Comparison of ENCODE assay signal across 8 mouse cellular contexts in the genomic region with DNA sequence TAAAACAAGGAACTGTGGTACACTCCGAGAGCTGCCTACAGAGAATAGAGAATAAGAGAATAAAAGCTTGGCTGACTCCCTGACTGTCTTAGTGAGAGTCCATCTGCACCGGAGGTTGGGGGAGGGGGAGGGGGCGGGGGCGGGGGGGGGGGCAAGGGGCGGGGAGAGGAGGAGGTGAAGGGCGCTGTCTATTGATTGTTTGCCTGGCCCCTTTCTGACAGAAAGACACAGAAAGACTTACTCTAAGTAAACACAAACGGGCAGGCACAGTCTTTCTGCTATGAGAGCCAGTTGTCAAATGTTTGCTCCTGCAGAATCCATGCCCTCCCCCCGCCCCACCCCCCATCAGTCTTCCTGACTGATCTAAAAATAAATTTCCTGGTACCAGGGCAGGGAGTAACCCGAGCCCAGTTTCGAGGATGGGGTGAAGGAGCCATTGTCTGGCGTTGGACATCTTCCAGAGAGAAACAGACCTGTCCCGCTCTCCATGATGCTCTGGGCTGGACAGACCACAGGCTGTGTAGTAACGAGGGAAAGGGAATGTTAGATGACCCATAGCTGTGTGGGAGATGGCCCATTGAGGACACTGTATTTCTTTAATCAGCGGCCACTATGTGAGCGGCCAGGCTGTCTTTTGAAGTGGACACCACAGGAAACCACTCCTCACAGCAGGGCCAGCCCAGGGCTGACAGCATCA.
DNase-seq lines count a peak whose midpoint lies in the region; ATAC-seq and TF ChIP-seq lines count a peak whose summit lies in the region.

No protein-coding gene starts in this region.

- 2% methylated on average over 13 of the region's 15 CpGs for whole genome bisulfite sequencing in forebrain, embryonic 10.5 days
- WGBS in kidney, embryonic 15.5 days: under 1% methylated on average over 11 of the region's 15 CpGs
- 1% methylated on average over 10 of the region's 15 CpGs for WGBS in midbrain, embryonic 13.5 days

- no peak overlapping the region for H3K9ac ChIP-seq in kidney, embryonic 15.5 days
- H3K9ac ChIP-seq in midbrain, embryonic 13.5 days (replicated peaks): no peak overlapping the region

- no peak for DNase-seq in left cerebral cortex, adult 2 months (ENCODE audit: extremely low spot score in 1 of 2, low spot score in 2 of 2)
- DNase-seq in left cerebral cortex, adult 18-20 months (ENCODE audit: low spot score in 2 of 2): no peak
- DNase-seq in forebrain, embryonic 10.5 days (ENCODE audit: extremely low spot score, low spot score): peak; percentile 43
- no peak for DNase-seq in left cerebral cortex, adult 9 months (ENCODE audit: low spot score in 2 of 2)
- no peak for DNase-seq in layer of hippocampus, postnatal 10 days (ENCODE audit: low spot score in 2 of 2)

- peak overlapping the region; percentile 52 for H3K4me2 ChIP-seq in kidney, embryonic 15.5 days
- H3K4me2 ChIP-seq in midbrain, embryonic 13.5 days (replicated peaks): peak overlapping the region; percentile 40

- intact Hi-C loops in left cerebral cortex, adult 2 months (cut with DNase I): no loop called here

- no peak for TF ChIP-seq CTCF in left cerebral cortex, adult 2 months (IDR thresholded peaks at IDR 0.05)

- no peaks in the 10 kb centered on the region for H3K9me3 ChIP-seq in forebrain, embryonic 10.5 days
- H3K9me3 ChIP-seq in kidney, embryonic 15.5 days (replicated peaks): no peaks in the 10 kb centered on the region
- H3K9me3 ChIP-seq in midbrain, embryonic 13.5 days: no peaks in the 10 kb centered on the region

- H3K27me3 ChIP-seq in forebrain, embryonic 10.5 days (ENCODE audit: poor library complexity, severe bottlenecking): no peaks in the 10 kb centered on the region
- no peaks in the 10 kb centered on the region for H3K27me3 ChIP-seq in kidney, embryonic 15.5 days
- H3K27me3 ChIP-seq in midbrain, embryonic 13.5 days: no peaks in the 10 kb centered on the region

- H3K36me3 ChIP-seq in forebrain, embryonic 10.5 days (replicated peaks): no peaks in the 10 kb centered on the region
- H3K36me3 ChIP-seq in kidney, embryonic 15.5 days: no peaks in the 10 kb centered on the region
- H3K36me3 ChIP-seq in midbrain, embryonic 13.5 days: no peaks in the 10 kb centered on the region

- ATAC-seq in kidney, embryonic 15.5 days (replicated peaks; ENCODE audit: low FRiP score): peak; percentile 90
- peak; percentile 69 for ATAC-seq in midbrain, embryonic 13.5 days
- no peak for ATAC-seq in erythroblast, adult 5-6 weeks (replicated peaks; ENCODE audit: low FRiP score, poor library complexity, severe bottlenecking)

- no peak overlapping the region for H3K4me3 ChIP-seq in left cerebral cortex, adult 2 months
- peak overlapping the region; percentile 35 for H3K4me3 ChIP-seq in forebrain, embryonic 10.5 days
- H3K4me3 ChIP-seq in kidney, embryonic 15.5 days (replicated peaks): no peak overlapping the region; the same call in 1 of the 2 replicates
- no peak overlapping the region for H3K4me3 ChIP-seq in midbrain, embryonic 13.5 days (replicated peaks)

- peak overlapping the region; percentile 65; the same call in 1 of the 2 replicates for H3K27ac ChIP-seq in left cerebral cortex, adult 2 months
- peak overlapping the region; percentile 85 for H3K27ac ChIP-seq in forebrain, embryonic 10.5 days
- H3K27ac ChIP-seq in kidney, embryonic 15.5 days: peak overlapping the region; percentile 68
- peak overlapping the region; percentile 91 for H3K27ac ChIP-seq in midbrain, embryonic 13.5 days

- peaks cover 51% of the 10 kb centered on the region for H3K4me1 ChIP-seq in forebrain, embryonic 10.5 days
- peaks cover 31% of the 10 kb centered on the region for H3K4me1 ChIP-seq in kidney, embryonic 15.5 days
- peaks cover 46% of the 10 kb centered on the region for H3K4me1 ChIP-seq in midbrain, embryonic 13.5 days (replicated peaks)
